Mouse (Mus musculus) layer of hippocampus, adult 8-10 months (tissue): ENCODE measurements around the gene Fgfr2. TPM values are rescaled to one million over a fixed set of nuclear protein-coding genes. Genes with fewer than 3 reads are reported as not detected.

ENCODE experiments used
- DNase-seq, 2 experiments: peaks; one replicate each; pipeline ENCODE4 v3.0.0; 2022; ENCODE audit warnings: low spot score in 2 of 2
- total RNA-seq, 4 experiments: library from RNA; stranded (reverse); gene quantifications; 2 replicates each; pipeline ENCODE4 v1.2.4; 2022

Fgfr2 gene
- total RNA-seq, 4 experiments from 2014 or later = 60.7 to 72.9 (median 65.8) TPM

- DNase-seq = no peak
Observed at GRCm38 (mm10) chr7:132777728-132778453, 345.3 kb downstream of the Fgfr2 start.

- no peak for DNase-seq
Observed at GRCm38 (mm10) chr7:132777117-132777516, 346.0 kb downstream of the Fgfr2 start.

GRCm38 (mm10) chr7:132776338-132777111 lies 346.6 kb downstream of the Fgfr2 start:
- DNase-seq = no peak

GRCm38 (mm10) chr7:132775922-132776321 lies 347.2 kb downstream of the Fgfr2 start:
- DNase-seq = no peak

- no peak for DNase-seq
Observed at GRCm38 (mm10) chr7:132775333-132775732, 347.8 kb downstream of the Fgfr2 start.

GRCm38 (mm10) chr7:132773011-132773705 lies 350.0 kb downstream of the Fgfr2 start:
- no peak for DNase-seq

GRCm38 (mm10) chr7:132772440-132772839 lies 350.7 kb downstream of the Fgfr2 start:
- no peak for DNase-seq

GRCm38 (mm10) chr7:132768498-132769344 lies 354.4 kb downstream of the Fgfr2 start:
- no peak for DNase-seq

GRCm38 (mm10) chr7:132767999-132768370 lies 355.2 kb downstream of the Fgfr2 start:
- no peak for DNase-seq

GRCm38 (mm10) chr7:132767233-132767998 lies 355.7 kb downstream of the Fgfr2 start:
- DNase-seq = no peak

GRCm38 (mm10) chr7:132766235-132766871 lies 356.8 kb downstream of the Fgfr2 start:
- no peak for DNase-seq

- no peak for DNase-seq
Observed at GRCm38 (mm10) chr7:132765629-132766186, 357.4 kb downstream of the Fgfr2 start.

GRCm38 (mm10) chr7:132764896-132765491 lies 358.2 kb downstream of the Fgfr2 start:
- no peak for DNase-seq

GRCm38 (mm10) chr7:132764314-132764713 lies 358.8 kb downstream of the Fgfr2 start:
- DNase-seq = no peak

- DNase-seq = no peak
Observed at GRCm38 (mm10) chr7:132763911-132764310, 359.2 kb downstream of the Fgfr2 start.

- DNase-seq = no peak
Observed at GRCm38 (mm10) chr7:132763351-132763750, 359.8 kb downstream of the Fgfr2 start.

GRCm38 (mm10) chr7:132761409-132761808 lies 361.7 kb downstream of the Fgfr2 start:
- DNase-seq = no peak

GRCm38 (mm10) chr7:132760589-132761180 lies 362.5 kb downstream of the Fgfr2 start:
- DNase-seq = no peak

GRCm38 (mm10) chr7:132759926-132760325 lies 363.2 kb downstream of the Fgfr2 start:
- DNase-seq = no peak
